In the genomic region with DNA sequence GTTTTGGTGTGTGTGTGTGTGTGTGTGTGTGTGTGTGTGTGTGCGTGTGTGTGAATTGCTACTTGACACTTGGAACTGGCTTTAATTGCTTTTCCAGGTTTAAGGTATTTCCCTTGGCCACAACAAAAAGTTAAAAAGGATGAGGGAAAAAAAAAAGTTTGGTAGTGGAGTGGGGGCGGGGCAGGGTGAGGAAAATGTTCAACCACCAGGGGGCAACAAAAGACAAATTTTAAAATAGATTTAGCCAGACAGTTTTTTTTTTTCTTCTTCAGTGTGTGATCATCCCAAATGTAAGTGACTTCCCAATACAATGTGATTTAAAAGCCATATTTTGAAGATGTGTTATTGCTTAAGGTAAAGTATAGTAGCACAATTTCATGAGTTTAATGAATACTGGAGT, we compare ENCODE assay signal across 10 mouse cellular contexts. TPM values are rescaled to one million over a fixed set of nuclear protein-coding genes. Genes with fewer than 3 reads are reported as not detected.
DNase-seq lines count a peak whose midpoint lies in the region; TF ChIP-seq lines count a peak whose summit lies in the region.
"Had no signal": no experiment of that assay in that cellular context is flagged by ENCODE, and none has a peak within 500 bp of the region (broad histone marks: within the 10 kb centered on the region; RNA-seq: fewer than 3 reads in every experiment).

No protein-coding gene starts in this region.

- no peaks in the 10 kb centered on the region for H3K79me2 ChIP-seq in MEL (ENCODE audit: control insufficient read depth, insufficient read depth, low read length, poor library complexity)

- intact Hi-C loops in heart, postnatal 25 days (cut with DNase I), result loop anchor here (1.0 to 10.0 kb wide), 10 partner anchors 495 to 1587 kb away; partner anchors contain the start of gene App
- intact Hi-C loops in heart, postnatal 10 days (cut with DNase I), result loop anchor here (1.0 to 10.0 kb wide), 10 partner anchors 495 to 1585 kb away; partner anchors contain the start of gene N6amt1

- H3K27me3 ChIP-seq in MEL (ENCODE audit: control insufficient read depth in 1 of 2, insufficient read depth in 2 of 2, low read length in 2 of 2), result no peaks in the 10 kb centered on the region
- H3K27me3 ChIP-seq: Patski; stomach, embryonic 15.5 days had no signal

- peak; percentile 68 for TF ChIP-seq RAD21 in MEL (IDR thresholded peaks at IDR 0.05; ENCODE audit: low read depth, low read length)

- no peak for TF ChIP-seq EP300 in MEL (IDR thresholded peaks at IDR 0.05; ENCODE audit: low read depth in 1 of 2, low read length in 2 of 2)

- no peaks in the 10 kb centered on the region for H3K9me3 ChIP-seq in MEL (replicated peaks; ENCODE audit: insufficient read depth, low read length)
- H3K9me3 ChIP-seq: stomach, embryonic 15.5 days had no signal

- H3K4me1 ChIP-seq in MEL (ENCODE audit: control insufficient read depth in 1 of 2, insufficient read depth in 2 of 2, low read length in 2 of 2), result no peaks in the 10 kb centered on the region

- H3K36me3 ChIP-seq in MEL (ENCODE audit: control insufficient read depth in 1 of 2, insufficient read depth in 2 of 2, low read length in 2 of 2), result no peaks in the 10 kb centered on the region
- H3K36me3 ChIP-seq: stomach, embryonic 15.5 days had no signal

- H3K9ac ChIP-seq in MEL (ENCODE audit: control insufficient read depth, low read depth, low read length, poor library complexity, severe bottlenecking), result no peak overlapping the region
- H3K9ac ChIP-seq: stomach, embryonic 15.5 days had no signal

- TF ChIP-seq POLR2A in MEL (IDR thresholded peaks at IDR 0.05; ENCODE audit: control insufficient read depth in 1 of 2, insufficient read depth in 1 of 2, low read depth in 1 of 2, low read length in 2 of 2, poor library complexity in 1 of 2), result no peak

- H3K27ac ChIP-seq in MEL (ENCODE audit: control insufficient read depth, low read depth, low read length), result no peak overlapping the region
- H3K27ac ChIP-seq: stomach, embryonic 15.5 days had no signal

- H3K4me3 ChIP-seq in MEL (ENCODE audit: control insufficient read depth in 1 of 2, insufficient read depth in 1 of 2, low read depth in 2 of 2, low read length in 2 of 2), result no peak overlapping the region
- H3K4me3 ChIP-seq: stomach, embryonic 15.5 days had no signal

- peak; percentile 92 for DNase-seq in heart, adult 11 months
- DNase-seq in heart, postnatal 25 days (ENCODE audit: low spot score), result no peak
- peak; percentile 31 for DNase-seq in MEL (ENCODE audit: low read depth, low spot score)
- peak; percentile 31 for DNase-seq in embryo, embryonic 11.5 days (ENCODE audit: low read depth, low spot score)
- DNase-seq in heart, postnatal 10 days, result peak; percentile 82 to 86
- DNase-seq in layer of hippocampus, postnatal 14 days (ENCODE audit: low spot score in 2 of 2), result peak; percentile 68 to 75
- peak; percentile 61 for DNase-seq in mesoderm, embryonic 11.5 days (ENCODE audit: low read depth, low spot score)
- DNase-seq in thymus, postnatal 25 days, result no peak

- peak in 2 of 3 experiments; percentile 57 to 68; a peak in 4 of 6 replicates for TF ChIP-seq CTCF in MEL (IDR thresholded peaks at IDR 0.05 in 2 of 3, conservative IDR thresholded peaks at IDR 0.05 in 1 of 3; ENCODE audit: control insufficient read depth in 1 of 3, insufficient read depth in 1 of 3, low read depth in 2 of 3, low read length in 3 of 3, poor library complexity in 1 of 3, severe bottlenecking in 1 of 3)

TF ChIP-seq in MEL, 35 proteins besides CTCF, POLR2A, EP300 and RAD21:
- TF ChIP-seq ZNF384 (IDR thresholded peaks at IDR 0.05; ENCODE audit: low read depth, low read length) (peak; percentile 93), MYB (IDR thresholded peaks at IDR 0.05; ENCODE audit: low read depth, low read length) (no peak), SMC3 (IDR thresholded peaks at IDR 0.05; ENCODE audit: low read depth, low read length) (peak; percentile 86), USF2 (IDR thresholded peaks at IDR 0.05; ENCODE audit: borderline replicate concordance in 1 of 2, insufficient read depth in 1 of 2, low read depth in 1 of 2, low read length in 2 of 2) (no peak), ZC3H11A (IDR thresholded peaks at IDR 0.05; ENCODE audit: low read depth, low read length) (peak; percentile 58)

RNA-seq across cellular contexts. Expression of gene Adamts1, which starts 4.7 kb away (rescaled TPM):
- total RNA-seq in heart, postnatal 25 days (2021), result 10 to 100 TPM; 26.9 to 28.0 TPM
- not detected in 2 replicates for total RNA-seq in MEL (2012; rRNA removed)
- not detected for polyA plus RNA-seq in MEL (2012; ENCODE audit: insufficient read depth in 1 of 2, insufficient read length in 2 of 2, low read depth in 1 of 2, low replicate concordance in 2 of 2, missing spikeins in 1 of 2)
- 10 to 100 TPM; 41.6 to 60.8 TPM for total RNA-seq in heart, postnatal 10 days (2021)
- total RNA-seq in layer of hippocampus, postnatal 14 days (2021), result 10 to 100 TPM; 16.3 to 21.4 TPM

Comparison
In these comparisons a context has a peak if more than half of its experiments do, and no peak if none do; other contexts are left out.
1. DNase-seq: peak in heart, adult 11 months (single experiment), MEL (single experiment), embryo, embryonic 11.5 days (single experiment), heart, postnatal 10 days (2 of 2), layer of hippocampus, postnatal 14 days (2 of 2) and mesoderm, embryonic 11.5 days (single experiment); none in heart, postnatal 25 days (single experiment) and thymus, postnatal 25 days (single experiment).
2. RNA of gene Adamts1, which starts 4.7 kb away (total RNA-seq): 41.6 to 60.8 TPM in heart, postnatal 10 days, 26.9 to 28.0 TPM in heart, postnatal 25 days and 16.3 to 21.4 TPM in layer of hippocampus, postnatal 14 days; not detected in MEL; every median in the first group is over 10 times any median in the second.